Mouse (Mus musculus) layer of hippocampus, adult 2 months (tissue): ENCODE results near the gene Gca. TPM values are rescaled to one million over a fixed set of nuclear protein-coding genes. Genes with fewer than 3 reads are reported as not detected.
"Not testable (repeated sequence)": the region's sequence is repeated elsewhere in the genome, so short reads cannot be mapped to it uniquely, and the experiment has no call there.

Experiments used
- DNase-seq, 2 experiments: peaks; one replicate each; pipeline ENCODE4 v3.0.0; 2022; ENCODE audit warnings: low spot score in 2 of 2
- H3K27ac ChIP-seq: fragments of 200-600 bp; 2 replicates; pipeline ENCODE4 v1.8.1; 2022
- H3K4me3 ChIP-seq: fragments of 200-600 bp; 2 replicates; pipeline ENCODE4 v1.8.1; 2022; ENCODE audit warnings: mild to moderate bottlenecking
- CTCF ChIP-seq: fragments of 200-600 bp; conservative IDR thresholded peaks from 2 replicates; pipeline ENCODE4 v1.8.1; 2022; ENCODE audit warnings: antibody characterized with exemption, mild to moderate bottlenecking, moderate library complexity
- total RNA-seq, 2 experiments: library from RNA; stranded (reverse); gene quantifications; 2 replicates each; pipeline ENCODE4 v1.2.3; 2021

Gca gene
- total RNA-seq, 2 experiments from 2014 or later, result 13.5 to 15.3 TPM

GRCm38 (mm10) chr2:62684989-62685595 lies 21.0 kb downstream of the Gca start:
- H3K4me3 ChIP-seq, result no peak overlapping the region
- H3K27ac ChIP-seq, result no peak overlapping the region
- no peak for TF ChIP-seq CTCF
- no peak for DNase-seq

- TF ChIP-seq CTCF, result no peak
- no peak overlapping the region for H3K4me3 ChIP-seq
- DNase-seq, result no peak
- H3K27ac ChIP-seq, result no peak overlapping the region
These were observed 21.8 kb downstream of the Gca start for GRCm38 (mm10) chr2:62685934-62686333.

- no peak for TF ChIP-seq CTCF
- no peak for DNase-seq
- Histone ChIP-seq H3K27ac (no peak overlapping the region), H3K4me3 (no peak overlapping the region)
These were observed 42.2 kb downstream of the Gca start for GRCm38 (mm10) chr2:62706313-62706712.

GRCm38 (mm10) chr2:62709633-62710032 lies 45.5 kb downstream of the Gca start:
- DNase-seq, result no peak
- TF ChIP-seq CTCF, result no peak
- H3K27ac ChIP-seq, result no peak overlapping the region

GRCm38 (mm10) chr2:62714362-62714761 lies 50.3 kb downstream of the Gca start:
- DNase-seq, H3K27ac ChIP-seq, H3K4me3 ChIP-seq: not testable (repeated sequence)

More at GRCm38 (mm10) chr2:62709633-62710032, 45.5 kb downstream of the Gca start:
- H3K4me3 ChIP-seq, result no peak overlapping the region

GRCm38 (mm10) chr2:62715260-62715659 lies 51.2 kb downstream of the Gca start:
- TF ChIP-seq CTCF, result no peak
- no peak for DNase-seq
- H3K4me3 ChIP-seq, result no peak overlapping the region
- no peak overlapping the region for H3K27ac ChIP-seq

- Histone ChIP-seq H3K4me3 (no peak overlapping the region), H3K27ac (no peak overlapping the region)
- no peak for DNase-seq
- no peak for TF ChIP-seq CTCF
These were observed 53.2 kb downstream of the Gca start for GRCm38 (mm10) chr2:62717270-62717669.

- no peak for DNase-seq
- TF ChIP-seq CTCF, result no peak
- no peak overlapping the region for H3K27ac ChIP-seq
- H3K4me3 ChIP-seq, result no peak overlapping the region
These were observed 54.3 kb downstream of the Gca start for GRCm38 (mm10) chr2:62718411-62718810.

GRCm38 (mm10) chr2:62725946-62726345 lies 61.9 kb downstream of the Gca start:
- H3K27ac ChIP-seq, result no peak overlapping the region
- no peak for TF ChIP-seq CTCF
- no peak overlapping the region for H3K4me3 ChIP-seq
- no peak for DNase-seq

GRCm38 (mm10) chr2:62727732-62728131 lies 63.6 kb downstream of the Gca start:
- DNase-seq, result no peak
- H3K4me3 ChIP-seq, result no peak overlapping the region
- no peak for TF ChIP-seq CTCF
- H3K27ac ChIP-seq, result no peak overlapping the region

GRCm38 (mm10) chr2:62730671-62731070 lies 66.6 kb downstream of the Gca start:
- no peak for TF ChIP-seq CTCF
- Histone ChIP-seq H3K4me3 (no peak overlapping the region), H3K27ac (no peak overlapping the region)
- DNase-seq, result no peak

- no peak overlapping the region for H3K4me3 ChIP-seq
- TF ChIP-seq CTCF, result no peak
- DNase-seq, result no peak
- H3K27ac ChIP-seq, result no peak overlapping the region
These were observed 79.0 kb downstream of the Gca start for GRCm38 (mm10) chr2:62743098-62743497.

Other genes with a start within 250 kb of the Gca start
- gene Gcg, start 180.6 kb upstream of the Gca start, total RNA-seq, result not detected
- gene Fap, start 90.2 kb upstream of the Gca start, total RNA-seq, result under 1 TPM; 0.74 to 0.88 TPM
- gene Ifih1, start 18.0 kb upstream of the Gca start, total RNA-seq, result 1 to 10 TPM; 1.8 to 2.0 TPM